Mouse (Mus musculus) forebrain, embryonic 15.5 days (tissue): Measurements from ENCODE around the gene Podn. TPM values are rescaled to one million over a fixed set of nuclear protein-coding genes. Genes with fewer than 3 reads are reported as not detected.
A peak's percentile ranks its signal among the peaks of the same experiment; 100 is the strongest.

Experiments used
- ATAC-seq: fragments of 200-750 bp; cut with Nextera tagmentation; replicated peaks from 2 replicates; pipeline ENCODE4 v1.8.0; 2017; ENCODE audit warnings: mild to moderate bottlenecking, moderate TSS enrichment, moderate library complexity
- H3K27ac ChIP-seq: fragments of 300-500 bp; sonication (generic); replicated peaks from 2 replicates; pipeline ENCODE4 v1.5.1; 2015; ENCODE audit warnings: mild to moderate bottlenecking, inconsistent platforms
- H3K27me3 ChIP-seq: fragments of 300-500 bp; sonication (generic); 2 replicates; pipeline ENCODE4 v1.6.1; 2015; ENCODE audit warnings: inconsistent platforms
- H3K36me3 ChIP-seq: fragments of 300-500 bp; sonication (generic); 2 replicates; pipeline ENCODE4 v1.6.1; 2015; ENCODE audit warnings: mild to moderate bottlenecking, inconsistent platforms
- H3K4me1 ChIP-seq: fragments of 300-500 bp; sonication (generic); 2 replicates; pipeline ENCODE4 v1.6.1; 2015; ENCODE audit warnings: inconsistent platforms
- H3K4me2 ChIP-seq: fragments of 300-500 bp; sonication (generic); replicated peaks from 2 replicates; pipeline ENCODE4 v1.6.1; 2015; ENCODE audit warnings: mild to moderate bottlenecking, inconsistent platforms
- H3K4me3 ChIP-seq: fragments of 300-500 bp; sonication (generic); 2 replicates; pipeline ENCODE4 v1.5.1; 2015; ENCODE audit warnings: mild to moderate bottlenecking, inconsistent platforms
- H3K9ac ChIP-seq: fragments of 300-500 bp; sonication (generic); replicated peaks from 2 replicates; pipeline ENCODE4 v1.6.1; 2015; ENCODE audit warnings: mild to moderate bottlenecking, inconsistent platforms
- H3K9me3 ChIP-seq: fragments of 300-500 bp; sonication (generic); 2 replicates; pipeline ENCODE4 v1.6.1; 2016; ENCODE audit warnings: inconsistent platforms
- WGBS: fragments of 180-500 bp; shearing (Covaris S2); methylation state at CpG from one replicate; pipeline ENCODE4 v1.1.7; 2015; ENCODE audit warnings: mixed read lengths; 5-methylcytosine and 5-hydroxymethylcytosine counted together
- polyA plus RNA-seq: library from polyadenylated mRNA; unstranded; fragments of >200 nt; fragmentation: Nextera tagmentation; extraction: Ambion mirVana; gene quantifications from 2 replicates; pipeline ENCODE4 v1.2.1, GENCODE M21; 2015

Podn gene
- polyA plus RNA-seq, 1 experiment from 2014 or later, result 0.14 TPM

DNA sequence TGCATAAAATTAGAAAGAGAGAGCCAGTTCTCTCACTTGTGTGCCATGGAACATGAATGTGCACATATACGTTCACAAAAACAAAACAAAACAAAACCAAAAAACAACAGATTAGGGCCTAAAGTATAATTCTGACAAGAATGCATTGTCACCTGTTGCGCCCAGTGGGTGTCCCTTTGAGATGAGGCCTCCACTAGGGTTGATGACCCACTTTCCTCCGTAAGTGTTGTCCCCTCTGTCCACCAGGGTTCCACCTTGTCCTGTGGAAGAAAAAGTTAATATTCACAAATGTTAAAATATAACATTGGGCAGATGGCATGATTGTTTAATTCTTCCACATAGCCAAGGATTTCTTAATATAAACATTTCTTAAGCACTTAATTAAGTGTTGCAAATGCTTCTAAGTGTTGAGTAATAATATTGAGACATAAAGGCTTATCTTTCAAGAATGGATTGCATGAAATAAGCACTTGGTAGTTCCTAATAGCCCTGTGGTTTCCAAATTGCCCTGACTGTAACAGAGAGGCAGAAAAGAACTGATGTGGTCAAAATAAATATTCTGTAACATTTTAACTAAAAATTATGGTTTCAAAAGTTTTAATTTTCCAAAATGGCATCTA is 21.9 kb downstream of the Podn start:
- Histone ChIP-seq H3K9me3 (no peaks in the 10 kb centered on the region), H3K4me3 (no peak overlapping the region), H3K36me3 (no peaks in the 10 kb centered on the region; the same call in 1 of the 2 replicates), H3K4me2 (no peak overlapping the region), H3K27ac (no peak overlapping the region), H3K27me3 (no peaks in the 10 kb centered on the region), H3K9ac (no peak overlapping the region), H3K4me1 (peaks cover 15% of the 10 kb centered on the region)
- no peak for ATAC-seq
- WGBS, result 79% methylated on average over 3 of the region's 3 CpGs

DNA sequence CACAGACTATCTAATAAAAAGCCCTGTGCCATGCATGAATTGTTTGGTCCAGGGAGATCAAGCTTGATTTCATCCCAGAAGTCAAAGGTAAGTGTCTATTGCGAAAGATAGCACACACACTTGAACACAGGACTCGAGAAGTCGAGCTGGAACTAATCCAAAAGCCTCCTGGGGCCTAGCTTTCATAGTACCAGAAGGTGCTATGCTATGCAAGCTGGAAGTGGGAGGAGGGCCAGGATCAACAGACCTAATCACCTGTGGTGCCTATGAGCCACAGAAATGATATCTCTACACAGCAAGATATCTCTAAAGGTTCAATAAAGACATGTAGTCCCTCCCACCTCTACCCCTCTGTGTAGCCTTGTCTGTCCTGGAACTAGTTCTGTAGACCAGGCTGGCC is 24.2 kb downstream of the Podn start:
- Histone ChIP-seq H3K4me3 (no peak overlapping the region), H3K36me3 (no peaks in the 10 kb centered on the region; the same call in 1 of the 2 replicates), H3K4me1 (peaks cover 16% of the 10 kb centered on the region), H3K9me3 (no peaks in the 10 kb centered on the region), H3K27ac (no peak overlapping the region), H3K9ac (no peak overlapping the region), H3K27me3 (no peaks in the 10 kb centered on the region), H3K4me2 (no peak overlapping the region)
- no peak for ATAC-seq
- WGBS, result 85% methylated on average over 3 of the region's 3 CpGs

DNA sequence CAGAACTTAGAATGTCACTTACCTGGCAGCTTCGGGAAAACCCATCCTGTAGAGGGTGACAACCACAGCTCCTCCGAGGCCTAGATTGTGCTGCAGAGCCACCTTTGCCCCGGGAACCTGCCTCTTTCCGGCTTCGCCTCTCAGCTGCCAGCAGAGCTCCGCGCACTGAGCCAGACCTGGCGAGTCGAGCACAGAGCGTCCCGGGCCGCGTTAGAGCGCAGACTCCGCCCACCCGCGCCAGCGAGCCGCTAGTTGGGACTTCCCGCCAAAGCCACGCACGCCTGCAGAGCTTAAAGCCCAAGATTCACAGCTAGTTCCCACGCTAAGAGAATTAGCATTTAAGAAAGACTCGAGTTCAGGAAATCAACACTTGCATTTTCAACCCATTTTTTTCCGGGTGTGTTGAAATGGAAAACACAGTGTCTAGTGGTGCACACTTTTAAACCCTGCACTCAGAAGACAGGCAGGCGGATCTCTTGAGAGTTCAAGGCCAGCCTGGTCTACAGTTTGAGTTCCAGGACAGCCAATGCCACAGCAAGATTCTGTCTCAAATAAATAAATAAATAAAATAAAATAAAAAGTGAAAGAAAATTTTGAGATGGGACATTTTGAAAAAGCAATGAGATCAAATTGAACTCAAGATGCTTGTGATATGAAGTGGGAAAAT is 24.9 kb downstream of the Podn start:
- Histone ChIP-seq H3K27me3 (no peaks in the 10 kb centered on the region), H3K4me3 (peak overlapping the region; percentile 61), H3K4me1 (peaks cover 16% of the 10 kb centered on the region), H3K36me3 (peaks cover 3% of the 10 kb centered on the region; the same call in 1 of the 2 replicates), H3K27ac (no peak overlapping the region), H3K4me2 (peak overlapping the region; percentile 81), H3K9me3 (no peaks in the 10 kb centered on the region), H3K9ac (peak overlapping the region; percentile 56)
- 2% methylated on average over 26 of the region's 26 CpGs for WGBS
- ATAC-seq, result peak; percentile 98

DNA sequence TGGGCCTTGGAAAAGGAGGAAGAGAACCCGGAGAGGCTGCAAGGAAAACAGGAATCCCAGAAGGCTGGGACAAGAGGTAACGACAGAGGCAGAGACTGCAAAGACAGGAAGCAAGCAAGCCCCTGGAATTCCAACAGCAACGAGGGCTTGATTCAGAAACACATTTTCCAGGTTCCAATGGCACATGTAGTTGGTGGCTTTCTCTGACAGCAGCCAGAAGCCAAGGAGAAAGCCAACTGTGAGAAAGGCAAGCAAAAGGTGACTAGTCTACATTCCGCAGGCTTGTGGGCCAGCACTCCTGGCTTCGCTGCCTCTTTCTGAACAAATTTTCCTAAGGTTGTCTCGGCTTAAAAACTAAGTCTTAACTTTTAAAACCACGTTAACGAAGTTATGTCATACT is 25.5 kb downstream of the Podn start:
- H3K9me3 ChIP-seq, result no peaks in the 10 kb centered on the region
- 6% methylated on average over 8 of the region's 8 CpGs for WGBS
- H3K27ac ChIP-seq, result no peak overlapping the region
- peak overlapping the region; percentile 56 for H3K9ac ChIP-seq
- peak overlapping the region; percentile 61 for H3K4me3 ChIP-seq
- H3K36me3 ChIP-seq, result peaks cover 3% of the 10 kb centered on the region
- H3K4me1 ChIP-seq, result peaks cover 16% of the 10 kb centered on the region
- H3K27me3 ChIP-seq, result no peaks in the 10 kb centered on the region
- H3K4me2 ChIP-seq, result peak overlapping the region; percentile 81
- ATAC-seq, result no peak; the same call in 1 of the 2 replicates

DNA sequence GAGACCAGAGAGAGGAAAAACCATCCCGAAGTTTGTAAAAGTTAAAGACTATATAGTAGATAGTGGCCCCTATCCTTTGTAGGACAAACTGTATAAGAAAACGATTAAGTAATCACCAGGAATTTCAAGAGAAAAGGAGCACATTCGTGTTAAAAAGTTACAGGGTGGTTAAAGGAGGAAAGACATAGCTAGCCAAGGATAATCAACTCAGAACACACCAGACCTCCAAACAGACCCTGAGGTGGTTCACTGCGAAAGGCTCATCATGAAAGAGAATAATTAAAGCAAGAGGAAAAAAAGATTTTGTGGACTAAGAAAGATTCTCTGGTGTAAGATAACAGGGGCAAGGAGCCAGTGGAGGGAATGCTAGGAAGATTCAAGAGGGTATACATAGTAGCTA is 26.0 kb downstream of the Podn start:
- Histone ChIP-seq H3K27ac (no peak overlapping the region), H3K9ac (peak overlapping the region; percentile 56)

DNA sequence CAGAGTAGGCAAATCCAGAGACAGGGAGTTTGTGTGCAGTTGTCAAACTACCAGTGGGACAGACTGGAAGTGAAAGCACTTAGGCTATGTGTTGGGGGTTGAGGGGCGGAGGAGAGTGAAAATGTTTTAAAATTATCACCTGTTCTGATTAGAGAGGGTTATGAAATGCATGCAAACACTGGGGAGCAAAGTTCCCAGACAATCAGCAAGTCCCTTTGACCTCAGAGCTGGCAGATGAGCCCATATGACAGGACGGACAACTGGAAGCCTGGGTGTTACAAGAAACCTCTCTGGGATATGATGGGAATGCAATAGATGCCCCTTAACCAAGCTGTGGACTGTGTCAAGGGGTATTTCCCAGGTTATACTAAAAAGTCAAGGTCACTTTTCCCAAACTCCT is 28.2 kb downstream of the Podn start:
- H3K27ac ChIP-seq, result no peak overlapping the region
- WGBS, result 94% methylated on average over 2 of the region's 2 CpGs
- H3K9ac ChIP-seq, result no peak overlapping the region
- H3K9me3 ChIP-seq, result no peaks in the 10 kb centered on the region
- H3K4me3 ChIP-seq, result no peak overlapping the region
- H3K27me3 ChIP-seq, result no peaks in the 10 kb centered on the region
- peaks cover 16% of the 10 kb centered on the region for H3K4me1 ChIP-seq
- no peak overlapping the region for H3K4me2 ChIP-seq
- H3K36me3 ChIP-seq, result peaks cover 3% of the 10 kb centered on the region; the same call in 1 of the 2 replicates
- no peak for ATAC-seq

More for the DNA sequence above, 26.0 kb downstream of the Podn start:
- Histone ChIP-seq H3K4me2 (peak overlapping the region; percentile 81), H3K9me3 (no peaks in the 10 kb centered on the region), H3K27me3 (no peaks in the 10 kb centered on the region), H3K4me3 (peak overlapping the region; percentile 61), H3K4me1 (peaks cover 16% of the 10 kb centered on the region), H3K36me3 (peaks cover 3% of the 10 kb centered on the region)
- no peak for ATAC-seq
- 70% methylated on average over 4 of the region's 4 CpGs for WGBS

DNA sequence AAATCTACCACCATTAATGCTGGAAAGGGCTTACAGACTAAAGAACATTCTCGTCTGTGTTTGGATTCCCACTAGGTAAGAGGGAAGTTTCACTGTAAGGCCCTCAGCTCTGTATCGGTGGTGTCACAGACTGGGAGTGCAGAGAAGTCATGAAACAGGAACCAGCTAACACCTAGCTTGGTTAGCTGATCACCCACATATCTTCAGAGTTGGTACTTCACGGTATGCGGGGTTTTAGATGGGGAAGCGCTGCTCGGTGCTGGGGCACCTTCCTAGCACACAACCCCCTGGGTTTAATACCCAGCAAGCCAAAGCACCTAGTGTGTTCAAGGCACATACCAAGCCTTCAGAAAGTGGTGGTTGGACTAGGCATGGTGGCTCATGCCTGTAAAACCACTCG is 29.0 kb downstream of the Podn start:
- Histone ChIP-seq H3K36me3 (peaks cover 11% of the 10 kb centered on the region), H3K9ac (no peak overlapping the region), H3K4me1 (peaks cover 16% of the 10 kb centered on the region), H3K9me3 (no peaks in the 10 kb centered on the region), H3K4me2 (no peak overlapping the region), H3K27me3 (no peaks in the 10 kb centered on the region), H3K27ac (no peak overlapping the region), H3K4me3 (no peak overlapping the region)
- WGBS, result 91% methylated on average over 7 of the region's 7 CpGs
- ATAC-seq, result no peak

DNA sequence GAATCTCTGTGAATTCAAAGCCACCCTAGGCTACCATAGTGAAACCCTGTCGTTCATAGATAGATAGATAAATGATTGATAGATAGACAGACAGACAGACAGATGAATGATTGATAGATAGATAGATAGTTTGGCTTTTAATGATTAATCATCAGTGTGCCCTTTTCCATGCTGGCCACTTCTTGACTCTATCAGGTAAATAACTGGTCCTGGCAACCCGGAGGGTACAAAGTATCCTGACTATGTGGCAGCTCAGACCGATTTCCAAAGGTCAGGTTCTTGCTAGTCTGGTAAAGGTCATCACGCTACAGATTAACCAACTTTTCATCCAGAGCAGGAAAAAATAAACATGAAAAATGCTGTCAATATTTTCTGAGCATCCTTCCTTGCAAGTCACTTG is 29.7 kb downstream of the Podn start:
- no peak for ATAC-seq
- no peak overlapping the region for H3K9ac ChIP-seq
- H3K9me3 ChIP-seq, result no peaks in the 10 kb centered on the region
- peaks cover 14% of the 10 kb centered on the region for H3K36me3 ChIP-seq
- H3K4me3 ChIP-seq, result no peak overlapping the region
- H3K4me1 ChIP-seq, result peaks cover 16% of the 10 kb centered on the region
- H3K27ac ChIP-seq, result no peak overlapping the region
- no peaks in the 10 kb centered on the region for H3K27me3 ChIP-seq
- 92% methylated on average over 4 of the region's 4 CpGs for WGBS
- no peak overlapping the region for H3K4me2 ChIP-seq

DNA sequence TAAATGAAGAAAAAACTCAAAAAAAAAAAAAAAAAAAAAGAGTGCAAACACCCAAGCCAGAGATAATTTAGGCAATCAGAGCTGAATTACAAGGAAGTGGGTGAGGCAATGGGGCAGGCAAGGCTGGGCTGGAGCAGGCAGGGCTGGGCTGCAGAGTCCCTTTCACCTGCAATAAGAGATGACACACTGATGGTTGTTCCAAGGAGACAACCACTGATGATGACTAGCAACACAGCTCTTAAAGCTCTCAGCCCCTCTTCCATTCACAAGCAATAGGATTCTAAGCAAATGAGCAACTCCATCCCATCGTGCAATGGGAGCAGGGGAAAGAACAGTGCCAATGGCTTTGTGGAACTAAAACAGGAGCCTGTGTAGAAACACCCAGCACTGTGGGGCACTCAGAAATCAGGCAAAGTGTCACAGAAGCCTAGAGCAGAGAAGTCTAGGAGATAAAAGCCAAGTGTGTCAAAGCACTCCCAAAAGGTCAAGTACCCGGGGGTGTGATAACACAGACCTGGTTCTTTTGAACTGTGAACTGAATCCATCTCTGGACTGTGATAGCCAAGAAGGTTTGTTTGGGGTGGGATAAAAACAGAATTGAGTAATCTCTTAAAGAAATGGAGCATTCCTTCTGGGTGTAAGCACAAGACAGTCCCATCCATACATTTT is 30.9 kb downstream of the Podn start:
- no peak overlapping the region for H3K9ac ChIP-seq
- peaks cover 16% of the 10 kb centered on the region for H3K4me1 ChIP-seq
- no peaks in the 10 kb centered on the region for H3K27me3 ChIP-seq
- no peak overlapping the region for H3K4me3 ChIP-seq
- no peak for ATAC-seq
- WGBS, result 90% methylated on average over 2 of the region's 2 CpGs
- peaks cover 15% of the 10 kb centered on the region for H3K36me3 ChIP-seq
- H3K4me2 ChIP-seq, result no peak overlapping the region
- no peaks in the 10 kb centered on the region for H3K9me3 ChIP-seq
- no peak overlapping the region for H3K27ac ChIP-seq

DNA sequence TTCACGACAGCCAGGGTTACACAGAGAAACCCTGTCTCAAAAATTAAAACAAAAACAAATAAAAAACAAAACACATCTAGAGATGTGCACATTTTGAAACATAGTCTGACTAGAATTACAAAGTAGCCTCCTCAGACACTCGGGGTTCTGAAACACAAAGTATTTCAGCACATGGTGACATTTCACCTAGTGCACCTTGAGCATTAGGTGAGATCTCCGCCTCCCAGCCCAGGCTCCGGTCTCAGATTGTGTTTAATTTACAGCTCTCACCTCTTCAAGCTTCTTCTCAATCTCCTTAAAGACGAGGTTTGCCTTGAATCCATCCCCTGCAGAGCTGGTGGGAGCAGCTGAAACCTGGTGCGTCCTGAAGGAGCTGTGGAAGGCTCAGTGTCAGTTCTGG is 32.6 kb downstream of the Podn start:
- H3K9ac ChIP-seq, result no peak overlapping the region
- H3K4me3 ChIP-seq, result no peak overlapping the region
- no peak overlapping the region for H3K4me2 ChIP-seq
- H3K4me1 ChIP-seq, result peaks cover 15% of the 10 kb centered on the region
- ATAC-seq, result no peak
- no peak overlapping the region for H3K27ac ChIP-seq
- no peaks in the 10 kb centered on the region for H3K27me3 ChIP-seq
- H3K9me3 ChIP-seq, result no peaks in the 10 kb centered on the region
- WGBS, result 88% methylated on average over 6 of the region's 6 CpGs
- H3K36me3 ChIP-seq, result peaks cover 22% of the 10 kb centered on the region

DNA sequence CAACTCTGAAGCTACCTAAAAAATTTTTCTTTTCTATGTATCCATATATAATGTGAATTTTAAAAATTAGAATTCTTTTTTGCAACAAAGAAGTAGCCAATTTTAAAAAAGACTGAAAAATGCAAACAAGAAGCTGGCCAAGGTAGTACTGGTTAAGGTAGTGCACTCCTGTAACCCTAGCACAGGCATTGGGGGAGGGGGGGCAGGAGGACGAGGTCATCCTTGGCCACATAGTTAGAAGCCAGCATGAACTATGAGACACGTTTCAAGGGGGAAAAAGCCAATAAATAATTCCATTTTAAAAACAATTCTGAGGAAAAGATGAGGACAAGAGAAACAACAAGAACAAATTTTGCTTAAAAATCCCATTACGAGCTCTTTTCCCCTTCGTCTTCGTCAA is 33.7 kb downstream of the Podn start:
- Histone ChIP-seq H3K27ac (no peak overlapping the region), H3K36me3 (peaks cover 22% of the 10 kb centered on the region), H3K4me2 (no peak overlapping the region), H3K9ac (no peak overlapping the region), H3K27me3 (no peaks in the 10 kb centered on the region), H3K4me1 (peaks cover 15% of the 10 kb centered on the region), H3K4me3 (no peak overlapping the region), H3K9me3 (no peaks in the 10 kb centered on the region)
- ATAC-seq, result no peak
- WGBS, result 94% methylated on average over 5 of the region's 5 CpGs

DNA sequence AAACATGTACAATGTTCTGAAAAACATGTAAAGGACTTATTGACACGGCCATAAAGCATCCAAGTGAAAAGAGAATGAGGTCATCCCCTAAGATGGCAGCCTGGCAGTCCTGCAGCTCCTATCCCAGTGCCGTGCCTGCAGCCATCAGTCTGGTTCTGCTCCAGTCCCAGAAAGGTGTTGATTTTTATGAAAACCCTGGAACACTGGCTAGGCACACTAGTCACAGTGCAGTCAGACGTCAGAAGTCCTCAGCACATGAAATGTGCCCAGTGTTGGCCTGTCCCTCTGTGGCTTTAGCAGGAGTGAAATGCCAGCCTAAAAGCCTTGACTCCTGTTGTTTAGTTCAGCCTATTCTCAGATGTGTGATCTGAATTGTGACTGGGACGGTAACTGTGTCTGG is 35.5 kb downstream of the Podn start:
- H3K9me3 ChIP-seq, result no peaks in the 10 kb centered on the region
- no peak overlapping the region for H3K27ac ChIP-seq
- no peak overlapping the region for H3K4me2 ChIP-seq
- peaks cover 19% of the 10 kb centered on the region for H3K36me3 ChIP-seq
- WGBS, result 47% methylated on average over 4 of the region's 4 CpGs
- no peaks in the 10 kb centered on the region for H3K27me3 ChIP-seq
- H3K9ac ChIP-seq, result no peak overlapping the region
- peaks cover 15% of the 10 kb centered on the region for H3K4me1 ChIP-seq
- no peak for ATAC-seq
- H3K4me3 ChIP-seq, result no peak overlapping the region
